Mouse (Mus musculus): ENCODE data around the gene Ercc1.

The Ercc1 gene

DNA sequence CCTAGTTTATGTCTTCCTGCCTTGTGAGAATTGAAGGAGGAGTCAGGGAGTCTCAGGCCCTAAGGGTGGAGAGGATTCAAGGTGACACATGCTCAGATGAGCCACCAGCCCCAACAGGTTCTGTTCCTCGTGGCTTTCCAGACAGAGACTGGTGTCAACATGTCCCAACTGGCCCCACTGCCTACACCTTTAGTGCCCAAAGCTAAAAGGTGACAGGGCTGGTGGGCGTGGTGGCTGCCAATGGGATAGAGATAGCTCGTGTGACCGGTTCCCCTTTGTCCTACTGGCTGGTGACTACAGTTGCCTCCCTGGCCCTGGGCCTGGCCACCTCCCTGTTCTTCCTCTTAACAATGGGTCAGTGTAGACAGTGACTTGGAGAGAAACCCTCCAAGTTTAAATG lies 20.8 kb downstream of the Ercc1 start:
- in situ Hi-C loops (cut with MboI, MseI), result no loop called here

DNA sequence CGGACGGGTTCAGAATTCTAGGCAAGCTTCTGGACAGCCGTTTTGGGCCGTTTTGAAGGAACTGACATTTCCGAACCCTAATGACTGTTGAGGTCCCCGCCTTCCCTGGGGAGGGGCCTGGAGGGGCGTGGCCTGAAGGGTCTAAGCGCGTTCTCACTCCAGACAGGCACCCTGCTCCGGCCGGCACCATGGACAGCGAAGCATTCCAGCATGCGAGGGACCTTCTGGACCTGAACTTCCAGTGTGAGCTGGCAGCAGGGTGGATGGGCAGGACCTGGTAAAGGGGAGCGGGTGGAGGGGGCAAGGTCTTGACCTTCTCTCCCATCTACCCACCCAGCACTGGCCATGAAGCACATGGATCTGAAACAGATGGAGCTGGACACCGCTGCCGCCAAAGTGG lies 23.8 kb downstream of the Ercc1 start:
- in situ Hi-C loops (cut with MboI, MseI), result no loop called here

- in situ Hi-C loops (cut with MboI, MseI), result no loop called here
These were observed 25.3 kb downstream of the Ercc1 start for GRCm38 (mm10) chr7:19369823-19370425.

- in situ Hi-C loops (cut with MboI, MseI), result no loop called here
These were observed 28.8 kb downstream of the Ercc1 start for GRCm38 (mm10) chr7:19373367-19373766.

GRCm38 (mm10) chr7:19375368-19375767 lies 30.8 kb downstream of the Ercc1 start:
- in situ Hi-C loops (cut with MboI, MseI), result no loop called here

DNA sequence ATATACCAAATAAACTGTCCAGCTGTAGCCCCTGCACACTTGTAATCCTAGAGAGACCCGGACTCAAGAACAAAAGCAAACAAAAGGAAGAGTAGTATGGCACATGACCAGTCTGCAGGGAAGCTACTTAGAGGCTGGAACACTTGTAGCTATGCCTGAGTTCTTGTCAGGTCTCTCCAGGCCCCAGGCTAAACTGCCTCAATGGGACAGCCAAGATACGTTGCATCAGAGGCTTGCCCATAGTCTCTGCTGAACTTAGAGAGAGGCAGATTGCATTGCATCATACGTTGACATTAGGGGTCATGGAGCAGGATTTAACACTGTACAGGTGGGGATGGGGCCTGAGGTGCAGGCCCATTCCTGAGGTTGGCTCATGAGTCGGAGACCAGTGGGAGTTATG lies 31.4 kb downstream of the Ercc1 start:
- in situ Hi-C loops (cut with MboI, MseI), result no loop called here

GRCm38 (mm10) chr7:19378049-19378448 lies 33.5 kb downstream of the Ercc1 start:
- in situ Hi-C loops (cut with MboI, MseI), result no loop called here

GRCm38 (mm10) chr7:19381377-19382165 lies 37.0 kb downstream of the Ercc1 start, which contains the start of gene Ercc2:
Gene Ercc2, plus strand, starts transcription at chr7:19382010.
- in situ Hi-C loops (cut with MboI, MseI), result no loop called here

DNA sequence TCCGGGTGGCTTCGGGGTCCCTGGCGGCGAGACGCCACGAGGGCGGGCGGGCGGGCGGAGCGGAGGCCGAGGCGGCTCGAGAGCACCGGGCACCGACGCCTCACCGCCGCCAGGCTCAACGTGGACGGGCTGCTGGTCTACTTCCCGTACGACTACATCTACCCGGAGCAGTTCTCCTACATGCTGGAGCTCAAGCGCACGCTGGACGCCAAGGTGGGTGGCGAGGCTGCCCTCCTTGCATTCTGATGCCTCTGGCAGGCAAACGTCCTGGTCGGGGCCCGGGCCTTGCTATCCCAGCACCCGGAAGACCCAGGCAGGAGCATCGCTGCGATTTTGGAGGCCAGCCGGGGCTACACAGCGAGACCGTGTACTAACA lies 37.6 kb downstream of the Ercc1 start:
- in situ Hi-C loops (cut with MboI, MseI), result no loop called here

DNA sequence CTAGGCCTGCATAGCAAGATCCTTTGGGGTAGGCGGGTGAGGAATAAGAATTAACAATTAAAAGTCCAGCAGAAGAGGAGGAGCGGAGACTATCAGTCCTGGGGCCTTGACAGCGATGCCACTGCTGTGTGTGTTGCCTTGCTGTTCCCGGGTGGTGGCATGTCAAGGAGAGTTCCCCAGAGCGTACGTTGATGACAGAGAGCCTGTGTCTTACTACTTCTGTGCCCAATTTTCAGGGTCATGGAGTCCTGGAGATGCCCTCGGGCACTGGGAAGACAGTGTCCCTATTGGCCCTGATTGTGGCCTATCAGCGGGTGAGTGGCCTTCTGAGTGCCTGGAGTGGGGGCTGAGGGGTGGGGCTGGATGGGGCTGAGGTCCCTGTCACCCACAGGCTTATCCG lies 39.1 kb downstream of the Ercc1 start:
- in situ Hi-C loops (cut with MboI, MseI), result no loop called here

DNA sequence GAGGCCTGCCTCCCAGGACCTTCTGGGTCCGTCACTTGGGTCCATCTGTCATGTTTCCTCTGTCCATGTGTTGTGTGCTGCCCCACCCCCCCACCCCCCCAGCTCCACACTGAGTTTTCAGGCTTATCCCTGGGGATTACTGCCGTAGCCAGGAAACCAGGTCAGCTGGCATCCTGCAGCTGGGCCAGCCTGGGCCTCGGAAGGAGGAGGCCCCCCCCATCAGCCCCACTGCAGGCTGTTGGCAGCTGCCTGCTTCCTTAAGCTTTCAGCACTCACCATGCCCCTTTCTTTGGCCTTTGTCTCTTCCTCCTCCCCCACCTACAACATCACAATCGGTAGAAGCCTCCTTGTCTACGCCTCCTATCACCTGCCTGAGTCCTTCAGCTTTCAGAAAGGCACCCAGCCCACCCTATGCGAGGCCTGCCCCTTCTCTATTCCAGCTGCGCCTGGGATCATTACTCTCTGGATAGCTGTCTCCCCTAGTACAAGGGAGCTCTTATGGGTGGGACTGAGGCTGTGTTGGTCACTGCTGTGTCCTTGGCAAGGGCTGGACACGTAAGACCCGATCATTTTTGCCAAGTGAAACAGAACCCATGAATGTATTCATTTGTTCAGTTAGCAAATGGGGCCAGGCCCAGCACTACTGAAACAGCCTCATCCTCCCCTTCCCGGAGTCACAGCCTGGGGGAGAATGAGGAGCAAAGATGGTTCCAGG lies 44.3 kb downstream of the Ercc1 start:
- in situ Hi-C loops (cut with MboI, MseI), result no loop called here

DNA sequence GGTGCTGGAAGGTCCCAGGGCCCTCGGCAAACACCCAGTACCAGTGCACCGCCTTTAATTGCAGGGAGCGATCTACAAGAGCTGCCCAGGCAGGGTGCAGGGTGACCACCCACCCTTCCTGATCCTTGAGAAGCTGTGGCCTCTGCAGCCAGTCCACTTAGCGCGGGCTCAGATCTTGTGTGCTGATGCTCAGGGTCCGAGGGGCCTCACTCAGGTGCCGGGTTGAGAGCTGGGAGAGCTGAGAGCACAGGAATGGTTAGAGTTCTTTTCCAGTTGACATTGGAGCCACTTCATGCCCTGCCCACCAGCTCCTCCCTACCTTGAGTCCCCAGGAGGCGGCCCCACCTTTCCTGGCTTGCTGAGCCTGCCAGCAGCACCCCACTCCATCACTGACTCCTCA lies 49.9 kb downstream of the Ercc1 start:
- in situ Hi-C loops (cut with MboI, MseI), result no loop called here

DNA sequence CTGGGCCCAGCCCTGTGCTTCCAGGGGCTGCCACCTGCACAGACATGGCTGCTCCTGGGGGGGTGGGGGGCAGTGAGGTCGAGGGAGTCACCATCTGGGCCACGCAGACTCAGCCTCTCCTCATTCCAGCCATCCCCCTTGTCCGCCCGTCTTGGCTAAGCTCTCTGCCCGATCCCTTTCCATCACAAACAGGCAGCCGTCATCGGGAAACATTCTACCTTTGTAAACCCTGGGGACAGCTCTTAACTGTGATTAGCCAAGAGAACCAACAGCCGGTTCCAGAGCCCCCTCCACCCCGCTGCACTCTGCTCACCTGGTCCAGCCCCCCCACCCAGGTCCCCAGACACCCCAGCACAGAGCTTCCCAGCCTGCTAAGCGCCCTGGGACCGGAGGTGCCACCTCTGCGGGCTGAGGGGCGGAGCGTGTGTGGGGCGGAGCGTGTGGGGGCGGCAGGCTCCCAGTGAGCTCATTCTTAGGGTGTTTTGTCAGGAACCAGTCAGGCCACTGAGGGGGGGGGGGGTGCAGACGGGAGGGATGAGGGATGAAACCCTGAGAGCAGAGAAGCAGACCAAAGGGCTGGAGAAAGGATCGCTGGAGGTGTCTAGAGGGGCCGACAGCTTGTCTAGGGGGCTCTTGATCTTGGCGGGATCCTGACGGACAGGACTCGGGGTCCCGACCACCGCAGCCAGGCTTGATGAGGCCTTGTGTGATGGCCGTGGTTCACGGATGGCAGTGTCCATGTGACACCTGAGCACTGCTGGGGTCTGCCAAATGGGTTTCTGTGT lies 55.1 kb downstream of the Ercc1 start:
- in situ Hi-C loops (cut with MboI, MseI), result no loop called here

GRCm38 (mm10) chr7:19400946-19401345 lies 56.4 kb downstream of the Ercc1 start:
- in situ Hi-C loops (cut with MboI, MseI), result no loop called here

DNA sequence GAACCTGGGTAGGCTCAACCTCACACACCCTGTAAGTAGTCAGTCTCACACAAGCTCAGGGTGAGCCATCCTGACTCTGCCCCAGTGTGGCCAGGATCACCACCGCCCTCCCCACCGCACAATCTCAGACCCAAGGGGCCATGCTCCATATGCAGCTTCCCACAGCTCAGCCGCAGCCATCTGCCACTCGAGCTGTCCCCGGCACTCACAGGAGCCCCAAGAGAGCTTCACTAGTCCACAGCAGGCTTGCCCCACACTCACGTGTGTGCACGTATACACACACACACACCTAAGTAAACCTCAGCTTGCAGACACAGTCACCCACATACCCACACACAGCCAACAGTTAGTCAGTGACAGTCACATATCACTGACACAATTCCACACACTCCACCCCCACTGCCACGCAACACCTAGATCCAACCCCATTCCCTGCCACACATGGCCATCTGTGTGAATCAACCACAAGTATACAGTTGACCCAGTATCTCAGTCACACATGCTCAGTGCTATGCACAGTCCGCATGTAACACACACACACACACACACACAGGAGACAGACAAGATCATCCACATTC lies 58.0 kb downstream of the Ercc1 start:
- in situ Hi-C loops (cut with MboI, MseI), result no loop called here

GRCm38 (mm10) chr7:19403731-19404296 lies 59.2 kb downstream of the Ercc1 start, which contains the start of gene Klc3:
Gene Klc3, minus strand, starts transcription at chr7:19404104.
- in situ Hi-C loops (cut with MboI, MseI), result no loop called here

- in situ Hi-C loops (cut with MboI, MseI), result no loop called here
These were observed 59.9 kb downstream of the Ercc1 start, which contains the start of gene Ckm for GRCm38 (mm10) chr7:19404476-19404875. Gene Ckm, plus strand, starts transcription at chr7:19404776.

GRCm38 (mm10) chr7:19405417-19405816 lies 60.8 kb downstream of the Ercc1 start:
- in situ Hi-C loops (cut with MboI, MseI), result no loop called here

Measured in T-helper 1 cell (primary cell).